Mouse (Mus musculus): ENCODE results near the gene Zfhx3. TPM values are rescaled to one million over a fixed set of nuclear protein-coding genes. Genes with fewer than 3 reads are reported as not detected.

Zfhx3 gene
- polyA plus RNA-seq, 1 experiment = 17.1 TPM

- H3K4me1 ChIP-seq (ENCODE audit: control insufficient read depth, insufficient read depth, low read length) = no peaks in the 10 kb centered on the region
- no peak overlapping the region for H3K4me3 ChIP-seq (ENCODE audit: insufficient read depth, low read length)
- no peak overlapping the region for H3K27ac ChIP-seq (ENCODE audit: insufficient read depth, low read depth, low read length)
- TF ChIP-seq POLR2A (IDR thresholded peaks at IDR 0.05; ENCODE audit: borderline replicate concordance, low read depth, low read length) (no peak), CTCF (IDR thresholded peaks at IDR 0.05; ENCODE audit: low read depth, low read length) (no peak)
Measured at GRCm38 (mm10) chr8:108637887-108638286, 695.4 kb downstream of the Zfhx3 start.

- peaks cover 8% of the 10 kb centered on the region for H3K4me1 ChIP-seq (ENCODE audit: control insufficient read depth, insufficient read depth, low read length)
- TF ChIP-seq CTCF (IDR thresholded peaks at IDR 0.05; ENCODE audit: low read depth, low read length) = no peak
- no peak for TF ChIP-seq POLR2A (IDR thresholded peaks at IDR 0.05; ENCODE audit: borderline replicate concordance, low read depth, low read length)
- no peak overlapping the region for H3K4me3 ChIP-seq (ENCODE audit: insufficient read depth, low read length)
- no peak overlapping the region for H3K27ac ChIP-seq (ENCODE audit: insufficient read depth, low read depth, low read length)
Measured at GRCm38 (mm10) chr8:108645660-108646059, 703.2 kb downstream of the Zfhx3 start.

GRCm38 (mm10) chr8:108647556-108647955 is 705.1 kb downstream of the Zfhx3 start:
- Histone ChIP-seq H3K27ac (ENCODE audit: insufficient read depth, low read depth, low read length) (no peak overlapping the region), H3K4me1 (ENCODE audit: control insufficient read depth, insufficient read depth, low read length) (peaks cover 8% of the 10 kb centered on the region), H3K4me3 (ENCODE audit: insufficient read depth, low read length) (no peak overlapping the region)
- TF ChIP-seq CTCF (IDR thresholded peaks at IDR 0.05; ENCODE audit: low read depth, low read length) = no peak

- Histone ChIP-seq H3K4me1 (ENCODE audit: control insufficient read depth, insufficient read depth, low read length) (peaks cover 8% of the 10 kb centered on the region), H3K4me3 (ENCODE audit: insufficient read depth, low read length) (no peak overlapping the region), H3K27ac (ENCODE audit: insufficient read depth, low read depth, low read length) (no peak overlapping the region)
- TF ChIP-seq CTCF (IDR thresholded peaks at IDR 0.05; ENCODE audit: low read depth, low read length) (no peak), POLR2A (IDR thresholded peaks at IDR 0.05; ENCODE audit: borderline replicate concordance, low read depth, low read length) (no peak)
Measured at GRCm38 (mm10) chr8:108648993-108649392, 706.5 kb downstream of the Zfhx3 start.

- H3K4me1 ChIP-seq (ENCODE audit: control insufficient read depth, insufficient read depth, low read length) = peaks cover 8% of the 10 kb centered on the region
- H3K4me3 ChIP-seq (ENCODE audit: insufficient read depth, low read length) = no peak overlapping the region
- H3K27ac ChIP-seq (ENCODE audit: insufficient read depth, low read depth, low read length) = no peak overlapping the region
- TF ChIP-seq CTCF (IDR thresholded peaks at IDR 0.05; ENCODE audit: low read depth, low read length) = no peak
- TF ChIP-seq POLR2A (IDR thresholded peaks at IDR 0.05; ENCODE audit: borderline replicate concordance, low read depth, low read length) = no peak
Measured at GRCm38 (mm10) chr8:108650837-108651236, 708.4 kb downstream of the Zfhx3 start.

GRCm38 (mm10) chr8:108661486-108662093 is 719.1 kb downstream of the Zfhx3 start:
- peaks cover 10% of the 10 kb centered on the region; the same call in 1 of the 2 replicates for H3K4me1 ChIP-seq (ENCODE audit: control insufficient read depth, insufficient read depth, low read length)
- TF ChIP-seq CTCF (IDR thresholded peaks at IDR 0.05; ENCODE audit: low read depth, low read length) (no peak), POLR2A (IDR thresholded peaks at IDR 0.05; ENCODE audit: borderline replicate concordance, low read depth, low read length) (no peak)
- no peak overlapping the region for H3K27ac ChIP-seq (ENCODE audit: insufficient read depth, low read depth, low read length)
- H3K4me3 ChIP-seq (ENCODE audit: insufficient read depth, low read length) = no peak overlapping the region

GRCm38 (mm10) chr8:108662766-108663165 is 720.3 kb downstream of the Zfhx3 start:
- H3K4me1 ChIP-seq (ENCODE audit: control insufficient read depth, insufficient read depth, low read length) = peaks cover 10% of the 10 kb centered on the region; the same call in 1 of the 2 replicates
- no peak overlapping the region for H3K4me3 ChIP-seq (ENCODE audit: insufficient read depth, low read length)
- TF ChIP-seq POLR2A (IDR thresholded peaks at IDR 0.05; ENCODE audit: borderline replicate concordance, low read depth, low read length) (no peak), CTCF (IDR thresholded peaks at IDR 0.05; ENCODE audit: low read depth, low read length) (no peak)
- H3K27ac ChIP-seq (ENCODE audit: insufficient read depth, low read depth, low read length) = peak overlapping the region; percentile 22; the same call in 1 of the 2 replicates

GRCm38 (mm10) chr8:108671939-108672515 is 729.6 kb downstream of the Zfhx3 start:
- Histone ChIP-seq H3K4me3 (ENCODE audit: insufficient read depth, low read length) (no peak overlapping the region), H3K4me1 (ENCODE audit: control insufficient read depth, insufficient read depth, low read length) (no peaks in the 10 kb centered on the region), H3K27ac (ENCODE audit: insufficient read depth, low read depth, low read length) (no peak overlapping the region)
- TF ChIP-seq POLR2A (IDR thresholded peaks at IDR 0.05; ENCODE audit: borderline replicate concordance, low read depth, low read length) (no peak), CTCF (IDR thresholded peaks at IDR 0.05; ENCODE audit: low read depth, low read length) (no peak)

GRCm38 (mm10) chr8:108675001-108675525 is 732.6 kb downstream of the Zfhx3 start:
- H3K4me1 ChIP-seq (ENCODE audit: control insufficient read depth, insufficient read depth, low read length) = no peaks in the 10 kb centered on the region
- no peak overlapping the region for H3K4me3 ChIP-seq (ENCODE audit: insufficient read depth, low read length)
- no peak for TF ChIP-seq CTCF (IDR thresholded peaks at IDR 0.05; ENCODE audit: low read depth, low read length)
- no peak for TF ChIP-seq POLR2A (IDR thresholded peaks at IDR 0.05; ENCODE audit: borderline replicate concordance, low read depth, low read length)
- no peak overlapping the region for H3K27ac ChIP-seq (ENCODE audit: insufficient read depth, low read depth, low read length)

- Histone ChIP-seq H3K27ac (ENCODE audit: insufficient read depth, low read depth, low read length) (no peak overlapping the region), H3K4me3 (ENCODE audit: insufficient read depth, low read length) (no peak overlapping the region), H3K4me1 (ENCODE audit: control insufficient read depth, insufficient read depth, low read length) (peaks cover 36% of the 10 kb centered on the region)
- no peak for TF ChIP-seq POLR2A (IDR thresholded peaks at IDR 0.05; ENCODE audit: borderline replicate concordance, low read depth, low read length)
- no peak for TF ChIP-seq CTCF (IDR thresholded peaks at IDR 0.05; ENCODE audit: low read depth, low read length)
Measured at GRCm38 (mm10) chr8:108689694-108690093, 747.2 kb downstream of the Zfhx3 start.
